ENCODE assay signal across 16 mouse cellular contexts in the genomic region with DNA sequence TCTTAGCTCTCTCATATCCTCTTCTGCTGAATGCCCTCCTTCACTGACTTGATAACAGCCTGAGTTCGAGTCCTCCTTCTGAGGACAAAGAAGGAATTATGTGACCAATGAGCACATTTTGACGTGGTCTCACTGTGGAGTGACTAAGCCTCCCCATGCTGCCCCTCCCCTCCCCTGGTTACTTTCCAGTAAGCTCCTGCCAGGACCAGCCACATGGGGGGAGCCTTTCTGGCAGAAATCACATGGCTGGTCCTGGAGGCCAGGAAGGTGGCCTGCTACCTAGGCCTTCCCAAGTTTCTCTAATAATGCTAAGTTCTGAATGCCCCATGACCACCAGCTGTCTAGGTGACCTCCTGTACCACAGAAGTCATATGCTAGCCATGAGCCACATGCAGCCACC.
"Had no signal": no experiment of that assay in that cellular context is flagged by ENCODE, and none has a peak within 500 bp of the region (broad histone marks: within the 10 kb centered on the region; RNA-seq: fewer than 3 reads in every experiment).

No protein-coding gene starts in this region.

- H3K4me3 ChIP-seq: limb, embryonic 10.5 days; limb, embryonic 13.5 days; liver, embryonic 12.5 days; liver, embryonic 15.5 days; lung, embryonic 15.5 days; megakaryocyte, embryonic 14.5 days; midbrain, embryonic 10.5 days; midbrain, embryonic 13.5 days had no signal

- DNase-seq: kidney, postnatal 25 days; liver; lung, adult 18-20 months; lung, postnatal 10 days; lung, postnatal 36 days; thymus, adult 18-20 months; thymus, postnatal 36 days had no signal

- H3K27ac ChIP-seq: kidney, postnatal 0 days; limb, embryonic 10.5 days; limb, embryonic 13.5 days; liver, embryonic 12.5 days; liver, embryonic 15.5 days; lung, embryonic 15.5 days; midbrain, embryonic 10.5 days; midbrain, embryonic 13.5 days had no signal
